ENCODE assay signal across 8 mouse cellular contexts in genomic region chr11:19203968-19204367, GRCm38 (mm10).
DNase-seq lines count a peak whose midpoint lies in the region; ATAC-seq and TF ChIP-seq lines count a peak whose summit lies in the region.

No protein-coding gene starts in this region.

- H3K36me3 ChIP-seq in lung, embryonic 14.5 days (ENCODE audit: insufficient read depth): no peaks in the 10 kb centered on the region
- no peaks in the 10 kb centered on the region for H3K36me3 ChIP-seq in intestine, embryonic 16.5 days (ENCODE audit: control insufficient read depth, insufficient read depth, low read length)

- H3K4me3 ChIP-seq in lung, embryonic 14.5 days (ENCODE audit: low read depth, low read length): no peak overlapping the region
- H3K4me3 ChIP-seq in intestine, embryonic 16.5 days (ENCODE audit: low read length): no peak overlapping the region

- DNase-seq in adrenal gland, adult (ENCODE audit: inconsistent age in 2 of 2, low spot score in 1 of 2): peak; percentile 38 to 67
- DNase-seq in adrenal gland, postnatal 25 days: no peak
- peak; percentile 29 for DNase-seq in adrenal gland, adult 8-10 months
- DNase-seq in frontal cortex, postnatal 36 days (ENCODE audit: low spot score in 2 of 2): peak; percentile 58 to 83
- DNase-seq in kidney, postnatal 14 days: peak; percentile 83
- peak; percentile 86 for DNase-seq in lung, embryonic 14.5 days
- peak; percentile 44 for DNase-seq in testis, postnatal 10 days (ENCODE audit: low spot score)

- no peak for TF ChIP-seq CTCF in lung, embryonic 14.5 days (IDR thresholded peaks at IDR 0.05; ENCODE audit: low read depth)

- no peak overlapping the region for H3K9ac ChIP-seq in lung, embryonic 14.5 days
- H3K9ac ChIP-seq in intestine, embryonic 16.5 days (ENCODE audit: low read depth, low read length): no peak overlapping the region

- 0 out of 2 replicates have a peak, but pooled peaks cover 3% of the 10 kb centered on the region for H3K4me1 ChIP-seq in lung, embryonic 14.5 days (ENCODE audit: insufficient read depth)
- H3K4me1 ChIP-seq in intestine, embryonic 16.5 days (ENCODE audit: control insufficient read depth, insufficient read depth, low read length): 0 out of 2 replicates have a peak, but pooled peaks cover 3% of the 10 kb centered on the region

- peak; percentile 65 for ATAC-seq in lung, embryonic 14.5 days (ENCODE audit: insufficient read depth)
- no peak for ATAC-seq in intestine, embryonic 16.5 days

- H3K27ac ChIP-seq in lung, embryonic 14.5 days (ENCODE audit: low read depth): 0 out of 2 replicates have a peak overlapping the region, but pooled peaks have one; percentile 28
- H3K27ac ChIP-seq in intestine, embryonic 16.5 days (ENCODE audit: low read length): no peak overlapping the region

- WGBS in lung, embryonic 14.5 days: 28% methylated on average over 5 of the region's 5 CpGs
- 37% methylated on average over 5 of the region's 5 CpGs for WGBS in intestine, embryonic 16.5 days

- H3K27me3 ChIP-seq in lung, embryonic 14.5 days (ENCODE audit: insufficient read depth, low read length): no peaks in the 10 kb centered on the region
- H3K27me3 ChIP-seq in intestine, embryonic 16.5 days (replicated peaks; ENCODE audit: control insufficient read depth, insufficient read depth, low read length): no peaks in the 10 kb centered on the region

- peak overlapping the region; percentile 38 for H3K4me2 ChIP-seq in lung, embryonic 14.5 days
- no peak overlapping the region for H3K4me2 ChIP-seq in intestine, embryonic 16.5 days (ENCODE audit: low read depth, low read length)

- H3K9me3 ChIP-seq in lung, embryonic 14.5 days (ENCODE audit: low read depth, low read length): no peaks in the 10 kb centered on the region
- no peaks in the 10 kb centered on the region for H3K9me3 ChIP-seq in intestine, embryonic 16.5 days (ENCODE audit: control insufficient read depth, low read length)
